Mouse (Mus musculus) layer of hippocampus, postnatal 36 days (tissue): Measurements from ENCODE around the gene Sik2. TPM values are rescaled to one million over a fixed set of nuclear protein-coding genes. Genes with fewer than 3 reads are reported as not detected.

ENCODE experiments used
- total RNA-seq, 2 experiments: library from RNA; stranded (reverse); gene quantifications; 2 replicates each; pipeline ENCODE4 v1.2.3; 2021

Gene Sik2
- total RNA-seq, 2 experiments from 2014 or later, result 37.8 to 43.5 TPM

Other genes starting within 250 kb of the Sik2 start
- 1 to 10 TPM; 5.4 to 6.4 TPM for gene Fdxacb1, start 240.8 kb downstream of the Sik2 start, total RNA-seq
- 10 to 100 TPM; 27.3 to 31.9 TPM for gene Alg9, start 234.1 kb downstream of the Sik2 start, total RNA-seq
- gene 1110032A03Rik, start 233.6 kb downstream of the Sik2 start, total RNA-seq, result 10 to 100 TPM; 24.3 to 29.0 TPM
- 10 to 100 TPM; 17.4 to 18.5 TPM for gene Ppp2r1b, start 163.8 kb downstream of the Sik2 start, total RNA-seq
- not detected for gene Btg4, start 51.8 kb upstream of the Sik2 start, total RNA-seq
- gene Layn, start 68.0 kb upstream of the Sik2 start, total RNA-seq, result 1 to 10 TPM; 3.8 to 5.9 TPM
- not detected for gene 4833427G06Rik, start 93.0 kb upstream of the Sik2 start, total RNA-seq
- not detected for gene Gm32742, start 156.4 kb upstream of the Sik2 start, total RNA-seq
- not detected for gene Pou2af1, start 204.6 kb upstream of the Sik2 start, total RNA-seq